Mouse (Mus musculus): ENCODE measurements around the gene Zfp750. TPM values are rescaled to one million over a fixed set of nuclear protein-coding genes. Genes with fewer than 3 reads are reported as not detected.

Zfp750 gene
- polyA plus RNA-seq (2012; rRNA removed), result 0.98 and 1.00 TPM in 2 replicates

DNA sequence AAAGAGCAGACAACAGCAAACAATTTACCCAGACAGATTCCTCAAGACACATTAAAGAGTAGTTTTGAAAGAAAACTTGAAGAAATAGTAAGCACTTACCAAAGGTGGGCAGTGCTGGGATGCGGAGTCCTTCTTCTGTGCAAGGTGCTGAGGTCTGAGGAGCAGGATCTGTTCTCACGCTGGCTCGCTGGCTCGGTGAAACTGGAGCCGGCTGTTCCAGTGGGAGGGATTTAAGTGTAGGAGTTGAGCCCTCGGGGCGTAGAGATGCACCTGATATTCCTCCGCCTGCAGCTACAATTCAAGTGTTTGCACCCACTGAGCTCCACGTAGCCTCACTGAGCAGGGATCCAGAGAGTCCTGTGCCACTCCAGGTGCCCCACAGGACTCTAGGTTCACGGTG lies at the start of gene Zfp750:
Zfp750 (minus strand) TSS at position 203 of the 400 bp plus-strand sequence.
- TF ChIP-seq POLR2A (IDR thresholded peaks at IDR 0.05; ENCODE audit: borderline replicate concordance, insufficient read depth, low read length) (no peak), CTCF (IDR thresholded peaks at IDR 0.05; ENCODE audit: borderline replicate concordance, insufficient read depth, low read depth, low read length) (no peak)
- Histone ChIP-seq H3K4me3 (replicated peaks; ENCODE audit: insufficient read depth, low read depth, low read length) (no peak within 1 kb of the TSS), H3K4me1 (ENCODE audit: control insufficient read depth, insufficient read depth, low read length) (peaks cover 15% of the 10 kb centered on the region), H3K27me3 (ENCODE audit: control insufficient read depth, insufficient read depth, low read length) (no peaks in the 10 kb centered on the region), H3K27ac (ENCODE audit: insufficient read depth, low read length) (no peak within 1 kb of the TSS)
- 45% methylated on average over 10 of the region's 10 CpGs for WGBS
- DNase-seq, result no peak

DNA sequence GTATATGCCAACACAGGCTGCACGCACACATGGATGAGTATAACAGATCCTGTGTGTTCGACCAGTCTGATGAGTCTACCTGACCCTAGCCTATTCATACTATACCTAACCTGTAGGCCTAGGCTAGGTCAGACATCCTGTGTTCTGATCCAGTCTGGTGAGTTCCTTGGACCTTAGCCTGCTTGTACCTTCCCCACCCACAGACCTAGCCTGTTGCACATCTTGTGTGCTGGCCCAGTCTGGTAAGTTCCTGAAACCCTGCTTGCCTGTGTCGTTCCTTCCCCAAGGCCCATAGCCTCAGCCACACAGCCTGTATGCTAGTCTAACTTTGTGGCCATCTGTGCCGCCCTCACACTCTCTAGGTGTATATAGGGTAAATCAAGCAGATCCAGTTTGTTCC lies 45.1 kb upstream of the Zfp750 start:
- no peaks in the 10 kb centered on the region; the same call in 1 of the 2 replicates for H3K4me1 ChIP-seq (ENCODE audit: control insufficient read depth, insufficient read depth, low read length)
- H3K4me3 ChIP-seq (replicated peaks; ENCODE audit: insufficient read depth, low read depth, low read length), result no peak overlapping the region
- H3K27me3 ChIP-seq (ENCODE audit: control insufficient read depth, insufficient read depth, low read length), result no peaks in the 10 kb centered on the region
- TF ChIP-seq POLR2A (IDR thresholded peaks at IDR 0.05; ENCODE audit: borderline replicate concordance, insufficient read depth, low read length), result no peak
- no peak for TF ChIP-seq CTCF (IDR thresholded peaks at IDR 0.05; ENCODE audit: borderline replicate concordance, insufficient read depth, low read depth, low read length)
- 90% methylated on average over 4 of the region's 4 CpGs for WGBS
- H3K27ac ChIP-seq (ENCODE audit: insufficient read depth, low read length), result no peak overlapping the region
- no peak for DNase-seq

DNA sequence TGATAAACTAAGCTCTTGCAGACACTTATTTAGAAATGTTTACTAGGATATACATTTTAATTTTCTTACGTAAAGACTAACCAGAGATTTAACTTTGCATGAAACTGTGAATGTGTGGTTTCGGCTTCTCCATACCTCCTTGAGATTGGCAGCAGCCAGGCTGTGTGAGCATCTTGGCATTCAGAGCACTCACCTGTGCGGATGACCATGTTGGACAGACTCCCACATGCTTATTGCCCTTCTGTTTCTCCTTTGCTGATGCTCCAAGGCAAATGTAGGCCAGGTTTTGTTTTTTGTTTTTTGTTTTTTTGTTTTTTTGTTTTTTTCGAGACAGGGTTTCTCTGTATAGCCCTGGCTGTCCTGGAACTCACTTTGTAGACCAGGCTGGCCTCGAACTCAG lies 44.2 kb upstream of the Zfp750 start:
- WGBS, result 34% methylated on average over 5 of the region's 5 CpGs
- H3K27me3 ChIP-seq (ENCODE audit: control insufficient read depth, insufficient read depth, low read length), result no peaks in the 10 kb centered on the region
- H3K4me1 ChIP-seq (ENCODE audit: control insufficient read depth, insufficient read depth, low read length), result no peaks in the 10 kb centered on the region; the same call in 1 of the 2 replicates
- no peak overlapping the region for H3K27ac ChIP-seq (ENCODE audit: insufficient read depth, low read length)
- TF ChIP-seq POLR2A (IDR thresholded peaks at IDR 0.05; ENCODE audit: borderline replicate concordance, insufficient read depth, low read length) (no peak), CTCF (IDR thresholded peaks at IDR 0.05; ENCODE audit: borderline replicate concordance, insufficient read depth, low read depth, low read length) (no peak)
- no peak overlapping the region for H3K4me3 ChIP-seq (replicated peaks; ENCODE audit: insufficient read depth, low read depth, low read length)
- peak; percentile 36 to 74 for DNase-seq

DNA sequence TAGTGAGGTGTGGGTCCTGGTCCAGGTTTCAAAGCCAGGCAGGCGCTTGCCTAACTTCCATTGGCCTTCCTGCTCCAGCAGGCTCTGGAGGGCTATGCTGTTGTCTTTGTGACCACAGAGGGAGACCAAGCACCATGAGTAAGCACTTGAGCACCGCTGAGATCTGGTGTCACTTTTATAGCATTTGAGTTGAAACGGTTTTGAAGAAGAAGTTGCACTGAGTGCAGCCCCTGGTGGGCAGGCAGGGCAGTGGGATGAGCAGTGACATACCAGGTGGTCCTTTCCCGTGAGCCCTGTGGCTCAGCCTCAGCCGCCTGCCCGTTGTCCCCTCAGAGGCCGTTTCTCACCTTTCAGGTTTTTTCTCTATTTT lies 41.1 kb upstream of the Zfp750 start:
- Histone ChIP-seq H3K27me3 (ENCODE audit: control insufficient read depth, insufficient read depth, low read length) (no peaks in the 10 kb centered on the region), H3K4me3 (replicated peaks; ENCODE audit: insufficient read depth, low read depth, low read length) (no peak overlapping the region), H3K4me1 (ENCODE audit: control insufficient read depth, insufficient read depth, low read length) (no peaks in the 10 kb centered on the region; the same call in 1 of the 2 replicates), H3K27ac (ENCODE audit: insufficient read depth, low read length) (no peak overlapping the region)
- TF ChIP-seq CTCF (IDR thresholded peaks at IDR 0.05; ENCODE audit: borderline replicate concordance, insufficient read depth, low read depth, low read length) (no peak), POLR2A (IDR thresholded peaks at IDR 0.05; ENCODE audit: borderline replicate concordance, insufficient read depth, low read length) (no peak)
- DNase-seq, result no peak
- 79% methylated on average over 7 of the region's 7 CpGs for WGBS

DNA sequence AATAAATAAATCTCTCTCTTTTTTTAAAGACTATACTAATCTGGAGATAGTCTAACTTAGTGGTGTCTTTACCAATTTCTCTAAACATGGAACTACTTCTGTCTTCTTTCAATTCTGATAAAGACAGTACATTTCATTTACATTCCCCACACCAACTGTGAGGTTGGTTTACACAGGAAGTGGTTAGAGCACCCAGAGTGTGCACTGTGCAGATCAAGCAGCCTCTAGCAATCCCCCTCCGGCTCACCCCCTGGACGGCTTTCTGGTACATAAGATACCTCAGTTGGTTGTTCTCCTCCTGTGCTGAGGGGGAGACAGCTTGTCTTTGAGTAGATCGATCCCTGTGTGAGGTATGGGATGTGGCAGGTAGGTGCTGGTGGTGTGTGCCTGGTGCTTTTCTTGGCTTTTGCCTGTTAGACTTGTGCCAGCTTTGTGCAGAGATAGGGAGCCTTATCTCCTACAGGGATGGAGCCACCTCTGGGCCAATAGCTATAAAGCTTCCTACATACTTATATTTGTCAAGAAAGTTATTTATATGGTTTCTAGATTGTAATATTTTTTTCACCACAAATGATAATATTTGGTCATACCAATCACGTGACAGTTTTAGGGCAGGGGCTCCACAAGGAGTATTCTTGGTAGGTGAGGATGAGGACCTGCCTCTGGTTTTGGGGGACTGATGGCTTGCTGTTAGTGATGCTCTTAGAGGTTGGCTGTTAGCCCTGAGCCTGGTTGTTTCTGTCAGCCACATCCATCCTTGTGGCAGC lies 40.6 kb upstream of the Zfp750 start:
- Histone ChIP-seq H3K4me3 (replicated peaks; ENCODE audit: insufficient read depth, low read depth, low read length) (no peak overlapping the region), H3K4me1 (ENCODE audit: control insufficient read depth, insufficient read depth, low read length) (no peaks in the 10 kb centered on the region; the same call in 1 of the 2 replicates), H3K27ac (ENCODE audit: insufficient read depth, low read length) (no peak overlapping the region), H3K27me3 (ENCODE audit: control insufficient read depth, insufficient read depth, low read length) (no peaks in the 10 kb centered on the region)
- TF ChIP-seq POLR2A (IDR thresholded peaks at IDR 0.05; ENCODE audit: borderline replicate concordance, insufficient read depth, low read length), result no peak
- no peak for TF ChIP-seq CTCF (IDR thresholded peaks at IDR 0.05; ENCODE audit: borderline replicate concordance, insufficient read depth, low read depth, low read length)
- no peak for DNase-seq
- 86% methylated on average over 4 of the region's 4 CpGs for WGBS

DNA sequence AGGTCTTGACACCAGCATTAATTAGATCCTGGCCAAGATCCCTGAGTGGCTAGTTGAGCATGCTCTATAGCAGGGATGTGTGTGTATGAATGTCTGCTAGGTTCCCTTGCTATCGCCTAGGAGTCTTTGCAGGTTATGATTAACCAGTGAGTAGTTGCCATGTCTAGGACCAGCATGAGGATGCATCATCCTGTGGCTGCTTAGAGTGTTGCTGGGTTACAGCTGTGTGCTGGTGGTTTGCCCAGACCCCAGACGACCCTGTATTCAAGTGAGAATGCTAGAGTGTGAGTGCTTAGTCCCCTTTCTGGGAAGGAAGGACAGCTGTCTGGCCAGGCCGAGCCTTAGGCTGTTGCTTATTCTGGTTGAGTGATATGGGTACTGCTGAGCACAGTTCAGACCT lies 39.4 kb upstream of the Zfp750 start:
- no peak overlapping the region for H3K27ac ChIP-seq (ENCODE audit: insufficient read depth, low read length)
- 79% methylated on average over 3 of the region's 3 CpGs for WGBS
- DNase-seq, result no peak
- no peaks in the 10 kb centered on the region; the same call in 1 of the 2 replicates for H3K4me1 ChIP-seq (ENCODE audit: control insufficient read depth, insufficient read depth, low read length)
- H3K27me3 ChIP-seq (ENCODE audit: control insufficient read depth, insufficient read depth, low read length), result no peaks in the 10 kb centered on the region
- TF ChIP-seq CTCF (IDR thresholded peaks at IDR 0.05; ENCODE audit: borderline replicate concordance, insufficient read depth, low read depth, low read length), result no peak
- TF ChIP-seq POLR2A (IDR thresholded peaks at IDR 0.05; ENCODE audit: borderline replicate concordance, insufficient read depth, low read length), result no peak
- no peak overlapping the region for H3K4me3 ChIP-seq (replicated peaks; ENCODE audit: insufficient read depth, low read depth, low read length)

DNA sequence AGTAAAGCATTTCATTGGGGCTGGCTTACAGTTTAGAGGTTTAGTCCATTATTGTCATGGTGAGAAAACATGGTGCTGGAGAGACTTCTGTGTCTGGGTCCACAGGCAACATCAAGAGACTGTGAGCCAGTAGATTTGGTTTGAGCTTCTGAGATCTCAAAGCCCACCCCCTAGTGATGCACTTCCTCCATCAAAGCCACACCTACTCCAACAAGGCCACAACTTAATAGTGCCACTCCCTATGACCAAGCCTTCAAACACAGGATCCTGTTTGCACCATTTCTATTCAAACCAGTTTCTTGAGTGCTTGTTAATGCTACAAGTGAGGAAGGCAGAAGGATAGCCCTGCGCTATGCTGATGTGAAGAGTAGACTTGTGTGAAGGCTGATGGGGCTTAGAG lies 38.8 kb upstream of the Zfp750 start:
- 98% methylated on average over 1 of the region's 1 CpGs for WGBS
- DNase-seq, result no peak
- TF ChIP-seq POLR2A (IDR thresholded peaks at IDR 0.05; ENCODE audit: borderline replicate concordance, insufficient read depth, low read length) (no peak), CTCF (IDR thresholded peaks at IDR 0.05; ENCODE audit: borderline replicate concordance, insufficient read depth, low read depth, low read length) (no peak)

DNA sequence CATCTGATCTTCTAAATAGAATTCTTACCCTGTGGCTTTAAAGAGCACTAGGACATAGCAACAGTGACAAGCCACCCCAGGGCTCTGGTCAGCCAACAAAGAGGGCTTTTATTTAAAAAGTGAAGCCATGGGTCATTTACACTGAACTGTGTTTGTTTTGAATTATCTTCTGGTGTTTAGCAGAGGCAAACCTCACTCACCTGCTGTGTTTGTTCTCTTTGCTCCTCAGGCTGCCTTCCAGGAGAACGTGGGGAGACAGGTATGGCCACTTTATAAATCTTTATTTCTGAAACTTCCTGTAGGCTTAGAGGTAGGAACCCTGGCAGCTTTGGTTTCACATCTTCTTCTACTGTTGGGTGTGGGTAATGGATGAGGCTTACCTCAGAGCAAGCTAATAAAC lies 37.6 kb upstream of the Zfp750 start:
- Histone ChIP-seq H3K4me1 (ENCODE audit: control insufficient read depth, insufficient read depth, low read length) (0 out of 2 replicates have a peak, but pooled peaks cover 3% of the 10 kb centered on the region), H3K27ac (ENCODE audit: insufficient read depth, low read length) (no peak overlapping the region), H3K4me3 (replicated peaks; ENCODE audit: insufficient read depth, low read depth, low read length) (no peak overlapping the region), H3K27me3 (ENCODE audit: control insufficient read depth, insufficient read depth, low read length) (no peaks in the 10 kb centered on the region)
- no peak for DNase-seq
- TF ChIP-seq POLR2A (IDR thresholded peaks at IDR 0.05; ENCODE audit: borderline replicate concordance, insufficient read depth, low read length) (no peak), CTCF (IDR thresholded peaks at IDR 0.05; ENCODE audit: borderline replicate concordance, insufficient read depth, low read depth, low read length) (no peak)
- 88% methylated on average over 1 of the region's 1 CpGs for WGBS

More for the DNA sequence above, 38.8 kb upstream of the Zfp750 start:
- Histone ChIP-seq H3K27ac (ENCODE audit: insufficient read depth, low read length) (no peak overlapping the region), H3K4me3 (replicated peaks; ENCODE audit: insufficient read depth, low read depth, low read length) (no peak overlapping the region), H3K27me3 (ENCODE audit: control insufficient read depth, insufficient read depth, low read length) (no peaks in the 10 kb centered on the region), H3K4me1 (ENCODE audit: control insufficient read depth, insufficient read depth, low read length) (no peaks in the 10 kb centered on the region)
